9 mouse cellular contexts compared by ENCODE assay signal in the genomic region with DNA sequence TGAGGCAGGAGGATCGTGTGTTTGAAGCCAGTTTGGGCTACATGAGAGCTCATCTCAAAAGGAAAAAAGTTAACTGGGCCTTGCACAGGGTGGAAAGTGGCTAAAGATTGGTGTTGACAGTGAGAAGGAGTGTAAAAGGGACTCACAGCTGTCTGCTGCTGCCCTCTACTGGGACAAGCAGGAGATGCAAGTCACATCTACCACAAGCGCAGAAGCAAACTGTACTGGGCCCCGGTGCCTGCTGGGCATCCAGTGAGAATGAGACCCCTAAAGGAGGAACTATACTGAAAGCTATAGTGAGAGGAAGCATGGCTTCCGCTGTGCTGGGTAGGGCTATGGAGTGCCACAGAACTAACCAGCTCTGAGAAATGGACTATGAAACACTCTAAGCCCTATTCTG. TPM values are rescaled to one million over a fixed set of nuclear protein-coding genes. Genes with fewer than 3 reads are reported as not detected.
DNase-seq lines count a peak whose midpoint lies in the region; ATAC-seq and TF ChIP-seq lines count a peak whose summit lies in the region.
"Had no signal": no experiment of that assay in that cellular context is flagged by ENCODE, and none has a peak within 500 bp of the region (broad histone marks: within the 10 kb centered on the region; RNA-seq: fewer than 3 reads in every experiment).

No protein-coding gene starts in this region.

- WGBS in forebrain, postnatal 0 days = 17% methylated on average over 4 of the region's 4 CpGs
- 18% methylated on average over 4 of the region's 4 CpGs for WGBS in hindbrain, embryonic 11.5 days
- 11% methylated on average over 4 of the region's 4 CpGs for WGBS in lung, embryonic 16.5 days

- no peak overlapping the region for H3K9ac ChIP-seq in forebrain, postnatal 0 days
- H3K9ac ChIP-seq in hindbrain, embryonic 11.5 days (ENCODE audit: low read depth, low read length) = no peak overlapping the region
- H3K9ac ChIP-seq in lung, embryonic 16.5 days (ENCODE audit: low read length) = no peak overlapping the region

- no peaks in the 10 kb centered on the region for H3K4me1 ChIP-seq in forebrain, postnatal 0 days (ENCODE audit: insufficient read depth)
- H3K4me1 ChIP-seq in hindbrain, embryonic 11.5 days (replicated peaks; ENCODE audit: control insufficient read depth, insufficient read depth, low read length) = no peaks in the 10 kb centered on the region
- no peaks in the 10 kb centered on the region for H3K4me1 ChIP-seq in lung, embryonic 16.5 days (replicated peaks; ENCODE audit: control insufficient read depth, insufficient read depth, low read length)

- H3K27me3 ChIP-seq in forebrain, postnatal 0 days (ENCODE audit: insufficient read depth, low read length) = no peaks in the 10 kb centered on the region
- H3K27me3 ChIP-seq in hindbrain, embryonic 11.5 days (ENCODE audit: control insufficient read depth, insufficient read depth, low read length) = no peaks in the 10 kb centered on the region
- H3K27me3 ChIP-seq in lung, embryonic 16.5 days (ENCODE audit: control insufficient read depth, insufficient read depth, low read depth, low read length) = no peaks in the 10 kb centered on the region

- peak; percentile 88 for ATAC-seq in forebrain, postnatal 0 days
- peak; percentile 49 for ATAC-seq in hindbrain, embryonic 11.5 days (ENCODE audit: low FRiP score)
- ATAC-seq in lung, embryonic 16.5 days (ENCODE audit: low read depth) = peak; percentile 56

- TF ChIP-seq CTCF in forebrain, postnatal 0 days (IDR thresholded peaks at IDR 0.05; ENCODE audit: low read depth) = peak; percentile 95

- peaks cover 19% of the 10 kb centered on the region; the same call in 1 of the 2 replicates for H3K36me3 ChIP-seq in forebrain, postnatal 0 days (ENCODE audit: insufficient read depth)
- no peaks in the 10 kb centered on the region for H3K36me3 ChIP-seq in hindbrain, embryonic 11.5 days (ENCODE audit: control insufficient read depth, insufficient read depth, low read length)
- peaks cover 7% of the 10 kb centered on the region; the same call in 1 of the 2 replicates for H3K36me3 ChIP-seq in lung, embryonic 16.5 days (ENCODE audit: control insufficient read depth, insufficient read depth, low read length)

- DNase-seq in MN1 (ENCODE audit: low spot score) = peak; percentile 64
- peak; percentile 87 to 89 for DNase-seq in cerebellum, adult 18-20 months
- DNase-seq in forebrain, postnatal 0 days = peak; percentile 85
- peak; percentile 84 for DNase-seq in hindbrain, embryonic 11.5 days (ENCODE audit: low spot score)
- DNase-seq in layer of hippocampus, adult 9-11 months = peak; percentile 80
- DNase-seq in retina, adult 2 months (ENCODE audit: low read depth, low spot score) = peak; percentile 50
- peak; percentile 78 for DNase-seq in thymus, postnatal 14 days

- H3K27ac ChIP-seq in forebrain, postnatal 0 days (ENCODE audit: low read depth, low read length) = no peak overlapping the region
- no peak overlapping the region for H3K27ac ChIP-seq in hindbrain, embryonic 11.5 days (ENCODE audit: low read depth, low read length)
- no peak overlapping the region for H3K27ac ChIP-seq in lung, embryonic 16.5 days (ENCODE audit: low read length)

- no peak overlapping the region for H3K4me3 ChIP-seq in forebrain, postnatal 0 days (ENCODE audit: low read depth, low read length)
- no peak overlapping the region for H3K4me3 ChIP-seq in hindbrain, embryonic 11.5 days (ENCODE audit: low read depth, low read length)
- no peak overlapping the region for H3K4me3 ChIP-seq in lung, embryonic 16.5 days (ENCODE audit: low read length)
- H3K4me3 ChIP-seq: myocyte had no signal

- H3K9me3 ChIP-seq in forebrain, postnatal 0 days (ENCODE audit: low read length) = no peaks in the 10 kb centered on the region
- H3K9me3 ChIP-seq in hindbrain, embryonic 11.5 days (ENCODE audit: control insufficient read depth, low read length) = no peaks in the 10 kb centered on the region
- H3K9me3 ChIP-seq in lung, embryonic 16.5 days (ENCODE audit: control insufficient read depth, low read length) = no peaks in the 10 kb centered on the region

- H3K4me2 ChIP-seq in forebrain, postnatal 0 days (ENCODE audit: low read depth) = no peak overlapping the region
- no peak overlapping the region for H3K4me2 ChIP-seq in hindbrain, embryonic 11.5 days (replicated peaks; ENCODE audit: low read depth, low read length)
- H3K4me2 ChIP-seq in lung, embryonic 16.5 days (ENCODE audit: low read depth, low read length) = no peak overlapping the region

RNA-seq across cellular contexts. Expression of a gene that starts 50.2 kb away (rescaled TPM):
- 33.4 and 45.7 TPM in 2 replicates for total RNA-seq in forebrain, postnatal 0 days (2014; rRNA removed)
- 15.3 and 16.7 TPM in 2 replicates for polyA plus RNA-seq in forebrain, postnatal 0 days (2015; fragmentation: Nextera tagmentation; extraction: Ambion mirVana)
- 27.4 and 29.4 TPM in 2 replicates for polyA plus RNA-seq in hindbrain, embryonic 11.5 days (2014; fragmentation: Nextera tagmentation; extraction: Ambion mirVana)
- polyA plus RNA-seq in lung, embryonic 16.5 days (2015; fragmentation: Nextera tagmentation; extraction: Ambion mirVana) = 13.6 and 16.2 TPM in 2 replicates

RNA-seq across cellular contexts. Expression of a gene that starts 50.3 kb away (rescaled TPM):
- total RNA-seq in forebrain, postnatal 0 days (2014; rRNA removed) = 13.1 and 16.3 TPM in 2 replicates
- 8.6 and 13.2 TPM in 2 replicates for polyA plus RNA-seq in forebrain, postnatal 0 days (2015; fragmentation: Nextera tagmentation; extraction: Ambion mirVana)
- 24.7 and 25.7 TPM in 2 replicates for polyA plus RNA-seq in hindbrain, embryonic 11.5 days (2014; fragmentation: Nextera tagmentation; extraction: Ambion mirVana)
- 42.1 and 43.9 TPM in 2 replicates for polyA plus RNA-seq in lung, embryonic 16.5 days (2015; fragmentation: Nextera tagmentation; extraction: Ambion mirVana)
